Mouse (Mus musculus) frontal cortex, postnatal 36 days (tissue): ENCODE measurements around the gene Maml2.

Experiments
- DNase-seq, 2 experiments: peaks; one replicate each; pipeline ENCODE4 v3.0.0; 2022; ENCODE audit warnings: low spot score in 2 of 2

Gene Maml2

GRCm38 (mm10) chr9:13613325-13614268 lies 315.8 kb downstream of the Maml2 start:
- DNase-seq, result no peak

- no peak for DNase-seq
Measured at GRCm38 (mm10) chr9:13616383-13617009, 318.7 kb downstream of the Maml2 start.

GRCm38 (mm10) chr9:13620794-13621193 lies 323.0 kb downstream of the Maml2 start:
- no peak for DNase-seq

- no peak for DNase-seq
Measured at GRCm38 (mm10) chr9:13621941-13622340, 324.2 kb downstream of the Maml2 start.

DNA sequence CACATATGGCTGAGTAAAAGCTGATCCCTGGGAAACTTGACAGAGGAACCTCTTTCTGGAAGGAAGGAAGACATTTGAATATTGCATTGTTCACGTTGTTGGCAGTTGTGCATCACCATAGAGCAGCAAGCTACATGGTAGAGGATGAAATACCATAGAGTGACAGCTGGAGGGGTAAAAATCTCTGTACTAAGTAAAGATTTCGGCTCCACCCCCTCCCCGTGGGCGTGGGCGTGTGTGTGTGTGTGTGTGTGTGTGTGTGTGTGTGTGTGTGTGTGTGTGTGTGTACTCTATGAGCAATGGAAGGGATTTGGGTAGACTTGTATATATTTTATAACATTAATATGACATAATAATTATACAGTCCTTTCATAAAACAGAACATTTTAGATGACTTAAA lies 324.7 kb downstream of the Maml2 start:
- no peak for DNase-seq

DNA sequence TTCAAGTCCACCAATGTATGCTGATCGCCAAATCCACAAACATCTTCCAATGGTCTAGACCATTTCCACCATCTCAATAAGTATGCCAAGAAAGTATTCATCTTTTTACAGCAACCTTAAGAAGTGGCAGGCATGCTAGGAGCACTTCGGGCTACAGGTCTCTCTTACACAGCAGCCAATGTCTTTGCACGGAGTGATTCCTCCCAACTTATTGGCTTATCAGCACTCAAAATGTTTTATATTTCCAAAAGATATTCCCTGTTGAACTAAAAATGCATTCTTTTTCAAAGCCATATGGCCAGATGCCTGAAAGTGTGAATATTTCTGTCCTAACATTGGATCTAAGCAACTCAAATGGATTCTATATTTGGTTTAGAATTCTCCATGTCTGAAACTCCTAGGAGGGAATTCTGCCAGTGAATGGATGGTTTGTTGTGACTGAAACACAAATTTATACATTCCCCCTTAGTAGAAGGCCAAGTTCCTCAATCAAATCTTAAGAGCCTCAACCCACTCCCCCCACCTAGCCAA lies 326.2 kb downstream of the Maml2 start:
- peak in 1 of 2 experiments; percentile 31 for DNase-seq

DNA sequence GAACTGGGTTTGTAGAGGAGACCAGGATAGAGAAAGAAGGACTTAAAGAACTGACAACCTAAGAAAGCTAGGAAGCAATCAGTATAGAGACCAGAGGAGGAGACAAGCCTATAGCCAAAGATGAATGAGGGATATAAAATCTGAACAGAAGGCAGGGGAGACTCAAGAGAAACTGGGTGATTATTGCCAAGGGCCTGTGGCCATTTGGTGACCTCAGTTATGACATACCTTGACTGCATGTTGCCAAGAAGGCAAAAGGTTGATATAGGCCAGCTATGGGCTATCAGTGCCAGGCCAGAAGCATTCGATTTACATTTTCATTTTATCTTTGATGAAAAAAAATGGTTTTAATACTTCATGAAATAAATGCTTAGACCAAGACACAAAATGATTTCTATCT lies 327.0 kb downstream of the Maml2 start:
- DNase-seq, result no peak

DNA sequence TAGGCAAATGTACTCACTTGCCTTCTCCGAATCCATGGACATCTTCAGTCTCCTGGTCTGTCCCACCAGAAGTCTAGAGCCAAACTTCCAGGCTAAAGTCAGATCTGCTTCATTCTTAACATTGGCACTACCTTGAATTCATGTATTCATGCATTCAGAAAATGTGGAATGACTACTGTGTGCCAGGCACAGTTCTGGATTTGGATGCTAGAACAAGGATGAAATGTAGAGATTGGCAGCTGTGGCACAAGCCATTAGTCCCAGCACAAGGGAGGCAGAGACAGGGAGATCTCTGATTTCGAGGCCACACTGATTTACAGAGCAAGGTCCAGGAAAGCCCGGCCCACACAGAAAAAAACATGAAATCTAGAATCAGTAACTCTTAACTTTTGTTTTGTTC lies 327.5 kb downstream of the Maml2 start:
- no peak for DNase-seq

DNA sequence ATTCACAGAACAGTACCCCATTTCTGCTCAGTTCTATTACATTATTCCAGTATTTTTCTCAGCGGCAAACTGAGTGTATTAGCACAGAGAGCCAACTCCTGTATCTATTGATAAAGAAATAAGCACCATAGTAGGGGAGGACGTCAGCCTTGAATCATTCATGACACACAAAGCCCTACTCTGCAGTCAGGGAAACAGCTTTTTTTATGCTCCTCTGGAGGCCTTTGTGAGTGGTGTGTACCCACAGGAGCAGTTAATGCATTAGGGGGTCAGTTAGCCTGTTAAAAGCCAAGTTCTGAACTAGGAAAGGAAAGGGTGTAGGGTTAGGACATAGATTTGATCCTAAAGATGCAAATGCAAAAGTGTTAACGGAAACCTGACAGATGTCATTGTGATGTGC lies 328.7 kb downstream of the Maml2 start:
- DNase-seq, result no peak

DNA sequence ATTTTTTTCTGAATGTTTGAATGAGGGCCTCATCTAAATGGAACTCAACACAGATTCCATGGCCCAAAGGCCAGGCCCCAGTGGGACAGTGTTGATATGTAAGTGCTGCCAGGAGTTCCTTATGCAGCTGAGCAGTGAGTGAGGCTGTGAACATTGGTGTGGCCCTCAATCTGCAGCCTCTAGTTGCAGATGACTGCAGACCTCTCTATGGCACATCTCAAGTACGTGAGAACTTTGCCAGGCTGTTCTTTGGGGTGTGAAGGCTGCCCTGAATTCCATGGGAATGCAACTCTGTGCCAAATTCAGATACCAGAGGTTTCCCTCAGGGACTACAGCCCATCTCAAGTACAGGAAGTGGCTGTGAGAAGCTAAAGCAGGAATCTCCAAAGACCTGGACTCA lies 335.6 kb downstream of the Maml2 start:
- DNase-seq, result no peak

- no peak for DNase-seq
Measured at GRCm38 (mm10) chr9:13639655-13640054, 341.9 kb downstream of the Maml2 start.

DNA sequence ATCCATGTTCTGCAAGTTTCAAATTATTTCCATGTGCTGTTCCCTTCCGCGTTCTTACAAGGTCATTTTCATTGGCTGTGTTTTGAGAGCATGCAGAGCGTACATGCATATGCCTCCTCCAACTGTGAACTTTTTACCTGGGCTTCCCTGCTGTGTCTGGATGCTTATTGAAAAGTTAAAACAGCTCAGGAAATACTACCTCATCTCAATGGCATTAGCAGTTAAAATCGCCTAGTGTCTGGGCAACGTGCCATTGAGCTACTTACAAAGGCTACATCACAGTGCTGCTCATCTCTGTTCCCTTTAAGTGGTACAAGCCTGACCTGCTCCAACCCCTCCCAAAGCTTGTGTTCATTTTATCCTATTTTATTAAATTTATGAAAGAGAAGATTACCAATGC lies 347.4 kb downstream of the Maml2 start:
- DNase-seq, result no peak

DNA sequence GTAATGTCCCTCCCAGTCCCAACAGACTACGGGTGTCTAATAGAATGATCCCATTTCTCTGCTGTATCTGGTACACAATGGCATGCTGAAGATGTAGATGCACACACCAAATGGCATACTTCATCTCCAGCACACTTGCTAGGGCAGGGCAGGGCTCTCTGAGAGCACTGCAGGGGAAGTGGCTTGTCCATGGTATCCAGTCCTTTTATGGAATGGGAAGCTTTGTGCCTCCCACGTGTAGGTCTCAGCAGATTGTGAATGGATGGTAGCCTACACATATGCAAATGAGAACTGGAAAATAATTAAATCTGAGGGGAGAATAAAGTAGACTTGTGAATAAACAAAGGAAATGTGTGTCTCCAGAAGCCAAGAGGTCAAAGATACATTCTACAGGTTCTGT lies 353.3 kb downstream of the Maml2 start:
- no peak for DNase-seq

DNA sequence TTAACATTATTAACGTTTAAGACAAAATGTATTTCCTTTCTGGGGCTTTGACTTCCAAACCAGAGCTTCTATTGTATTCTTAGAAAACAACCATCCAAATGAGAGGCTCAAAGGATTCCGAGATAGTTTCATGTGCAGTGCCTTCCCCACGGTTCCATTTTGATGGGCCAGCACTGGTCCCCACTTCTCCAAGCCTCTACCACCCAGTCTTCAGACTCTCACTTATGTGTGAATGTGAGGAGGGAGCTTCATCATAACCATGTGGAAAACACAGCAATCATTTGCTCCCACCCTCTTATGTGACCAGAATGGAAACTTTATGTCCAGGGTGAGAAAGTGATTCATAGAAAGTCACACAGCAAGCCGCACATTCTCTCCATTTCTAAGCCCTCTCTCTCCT lies 354.1 kb downstream of the Maml2 start:
- DNase-seq, result no peak

GRCm38 (mm10) chr9:13652389-13652877 lies 354.7 kb downstream of the Maml2 start:
- DNase-seq, result no peak

DNA sequence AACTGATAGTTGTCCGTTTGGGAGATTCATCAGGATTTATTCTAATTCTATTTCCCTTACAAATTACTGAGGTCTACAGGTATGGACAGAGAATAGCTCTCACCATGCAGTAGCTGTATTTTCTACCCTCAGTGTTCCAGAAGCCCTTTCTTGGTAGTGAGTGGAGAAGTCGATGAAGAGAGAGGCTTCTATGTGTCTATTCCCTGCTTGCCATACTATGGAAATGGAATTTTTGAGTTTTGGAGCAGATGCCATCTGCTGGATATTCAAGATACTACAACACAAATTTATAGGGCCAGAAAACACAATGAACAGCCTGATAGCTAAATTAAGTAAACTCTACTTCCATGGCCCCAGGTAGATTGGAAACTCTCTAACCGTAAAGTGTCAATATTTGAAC lies 355.2 kb downstream of the Maml2 start:
- peak in 1 of 2 experiments; percentile 33 for DNase-seq

DNA sequence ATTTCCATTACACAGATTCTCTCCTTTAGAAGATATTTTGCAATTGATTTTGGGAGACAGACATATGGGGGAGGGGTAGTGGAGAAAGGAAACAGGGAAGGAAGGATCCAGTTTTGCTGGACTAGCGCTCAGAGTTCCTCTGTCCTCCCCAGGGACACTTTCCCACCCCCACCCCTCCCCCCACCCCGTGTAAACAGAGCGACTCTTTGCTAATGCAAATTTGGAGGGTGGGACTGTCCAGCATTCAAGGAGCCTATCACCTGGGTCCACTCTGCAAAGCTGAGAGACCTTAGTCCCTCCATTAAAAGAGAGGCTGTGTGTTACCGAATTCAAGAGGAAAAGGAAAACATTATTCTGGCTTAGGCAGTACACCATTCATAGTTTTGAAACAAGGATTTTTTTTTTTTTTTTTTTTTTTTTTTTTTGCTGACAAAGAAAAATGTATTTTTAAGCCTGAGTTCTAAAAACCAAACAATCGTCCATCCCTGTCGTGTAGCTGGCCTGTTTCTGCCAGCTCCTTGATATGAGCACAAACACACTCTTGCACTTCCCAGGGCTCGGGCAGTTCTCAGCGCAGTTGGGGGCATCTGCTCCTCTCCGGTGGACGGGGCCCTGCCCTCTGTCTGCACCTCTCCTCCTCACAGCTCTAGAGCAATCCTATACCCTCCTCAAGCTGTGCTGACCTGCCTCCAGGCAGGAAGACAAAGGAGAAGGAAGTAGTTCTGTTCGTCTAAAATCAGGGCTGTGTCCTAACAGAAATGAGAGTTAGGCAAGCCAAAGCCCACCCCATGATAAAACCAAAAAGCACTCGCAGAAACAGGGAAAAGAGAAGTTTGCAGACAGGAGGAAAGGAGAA lies 364.2 kb downstream of the Maml2 start:
- DNase-seq, result no peak

GRCm38 (mm10) chr9:13665487-13665969 lies 367.8 kb downstream of the Maml2 start:
- no peak for DNase-seq

- no peak for DNase-seq
Measured at GRCm38 (mm10) chr9:13667955-13668354, 370.2 kb downstream of the Maml2 start.

- DNase-seq, result no peak
Measured at GRCm38 (mm10) chr9:13668742-13669141, 371.0 kb downstream of the Maml2 start.

DNA sequence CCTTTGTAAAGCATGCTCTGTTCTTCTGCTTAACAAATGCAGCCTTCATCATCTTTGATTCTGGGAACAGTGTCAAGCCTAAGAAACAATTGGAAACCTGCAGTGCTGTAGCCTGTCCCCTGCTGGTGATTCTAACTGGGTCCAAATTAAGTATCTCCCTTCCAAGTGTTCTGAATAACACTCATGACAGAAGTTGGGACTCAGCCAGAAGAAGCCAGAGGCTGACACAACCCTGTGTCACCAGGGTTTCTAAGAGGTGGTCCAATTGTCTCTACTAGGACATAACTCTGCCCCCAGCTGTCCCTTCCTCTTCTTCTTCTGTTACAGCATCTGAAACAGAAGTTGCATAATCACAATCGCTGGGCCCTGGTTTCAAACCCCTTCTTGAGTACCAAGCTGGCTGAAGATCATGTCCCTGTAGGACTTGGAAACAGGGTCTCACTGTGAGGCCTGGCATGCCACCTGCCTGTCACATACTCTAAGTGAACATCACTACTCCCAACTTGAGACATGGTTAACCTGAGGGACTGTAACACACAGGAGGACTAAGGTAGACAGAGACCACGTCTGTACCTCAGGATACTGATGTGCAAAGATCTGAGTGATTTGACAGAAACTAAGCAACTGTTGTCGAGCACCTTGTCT lies 373.5 kb downstream of the Maml2 start:
- DNase-seq, result peak in 1 of 2 experiments; percentile 12
